Mouse (Mus musculus): ENCODE data around the gene Rapgef4.
"Not testable (repeated sequence)": the region's sequence is repeated elsewhere in the genome, so short reads cannot be mapped to it uniquely, and the experiment has no call there.

The Rapgef4 gene

DNA sequence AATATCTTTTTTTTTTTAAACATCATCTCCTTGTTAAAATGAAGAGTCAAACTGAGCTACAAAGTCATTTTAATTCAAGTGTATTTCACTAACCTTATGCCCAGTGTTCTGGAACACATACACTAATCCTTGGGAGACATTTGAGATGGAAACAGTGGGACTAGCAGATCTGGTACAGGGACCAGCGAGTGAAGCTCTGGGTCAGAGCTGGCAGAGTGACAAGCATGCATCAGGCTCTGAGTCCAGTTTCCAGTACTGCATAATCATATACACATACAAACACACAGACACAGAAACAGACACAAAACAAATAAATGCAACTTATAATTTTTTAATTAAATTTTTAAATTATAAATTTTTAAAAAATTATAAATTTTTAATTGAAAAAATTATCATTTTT lies 48.0 kb downstream of the Rapgef4 start:
- DNase-seq (ENCODE audit: low spot score), result no peak

DNA sequence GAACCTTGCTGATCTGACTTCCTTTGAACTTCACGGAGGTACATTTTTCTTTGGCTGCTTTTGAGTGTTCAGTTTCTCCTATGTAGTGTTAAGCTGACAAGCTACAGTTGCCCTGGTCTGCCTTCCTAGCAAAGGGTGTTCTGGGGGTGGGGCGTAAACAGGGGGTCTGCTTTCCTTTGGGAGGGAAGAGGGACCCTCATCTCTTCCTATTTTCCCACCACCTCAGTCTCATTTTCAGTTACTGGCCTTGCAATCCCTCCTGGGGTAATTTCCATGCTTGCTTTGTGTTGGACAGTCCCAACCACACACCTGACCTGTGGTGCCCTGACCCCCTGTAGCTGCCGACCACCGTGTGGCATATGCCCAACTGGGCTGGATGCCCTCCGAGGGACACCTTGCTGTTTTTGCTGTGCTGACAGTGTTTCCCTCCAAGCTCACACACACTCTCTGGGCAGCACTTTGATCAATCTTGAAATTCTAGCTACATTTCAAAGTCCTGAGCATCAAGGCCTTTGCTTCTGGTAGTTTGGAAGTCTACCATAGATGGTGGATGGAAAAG lies 48.6 kb downstream of the Rapgef4 start:
- DNase-seq (ENCODE audit: low spot score), result no peak

DNA sequence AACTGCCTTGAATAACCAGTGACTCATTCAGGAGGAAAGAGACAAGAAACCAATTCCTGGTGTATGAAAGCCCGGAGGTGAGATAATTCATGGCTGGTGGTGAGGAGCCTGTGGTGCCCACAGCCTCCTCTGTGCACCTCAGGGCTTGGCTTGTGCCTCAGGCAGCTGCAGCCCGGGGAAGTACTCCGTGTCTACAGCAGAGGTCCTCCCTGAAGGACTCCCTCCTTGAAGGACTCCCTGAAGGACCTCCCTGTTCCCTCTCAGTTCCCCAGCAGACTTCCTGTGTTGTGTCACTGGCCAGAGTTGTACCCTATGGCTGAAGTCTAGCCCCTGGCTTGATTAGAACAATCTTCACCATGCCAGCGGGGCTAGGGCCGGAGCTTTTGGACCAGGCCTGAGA lies 50.7 kb downstream of the Rapgef4 start:
- DNase-seq (ENCODE audit: low spot score), result no peak

DNA sequence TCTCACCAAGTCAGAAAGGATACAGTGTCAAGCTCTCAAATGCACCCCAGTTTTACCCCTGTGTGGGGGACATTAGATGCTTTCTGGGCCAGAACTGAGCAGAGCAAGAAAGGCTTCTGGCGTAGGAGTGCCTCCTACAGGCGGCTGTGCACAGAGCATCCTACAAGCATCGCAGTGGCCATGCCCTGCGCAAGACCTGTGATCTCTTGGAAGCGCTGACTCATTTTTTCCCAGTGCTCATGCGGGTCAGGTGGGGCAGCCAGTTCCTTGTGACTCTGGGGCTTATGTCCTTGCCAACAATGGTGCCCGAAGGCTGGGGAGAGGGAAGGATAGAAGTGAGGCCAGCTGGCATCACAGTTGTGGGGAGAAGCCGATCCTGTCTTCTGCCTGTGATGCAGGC lies 54.6 kb downstream of the Rapgef4 start:
- no peak for DNase-seq (ENCODE audit: low spot score)

DNA sequence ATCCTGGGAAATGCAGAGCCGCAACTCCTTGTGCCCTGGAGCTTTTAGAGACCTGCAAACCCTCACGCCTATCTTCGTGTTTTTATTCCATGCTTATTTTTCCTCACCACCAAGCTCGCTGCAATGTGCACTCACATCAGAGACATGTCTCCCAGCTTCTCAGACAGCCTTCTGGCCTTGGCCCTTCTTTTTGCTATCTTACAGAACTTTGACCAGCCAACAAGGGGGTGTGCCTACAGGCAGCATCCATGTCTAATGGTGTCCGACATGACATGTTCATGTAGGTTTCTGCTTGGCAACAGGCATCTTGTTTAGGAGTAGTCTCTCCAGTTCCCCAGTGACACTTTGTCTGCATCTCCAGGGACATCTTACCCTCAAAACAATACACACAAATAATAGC lies 56.3 kb downstream of the Rapgef4 start:
- no peak for DNase-seq (ENCODE audit: low spot score)

DNA sequence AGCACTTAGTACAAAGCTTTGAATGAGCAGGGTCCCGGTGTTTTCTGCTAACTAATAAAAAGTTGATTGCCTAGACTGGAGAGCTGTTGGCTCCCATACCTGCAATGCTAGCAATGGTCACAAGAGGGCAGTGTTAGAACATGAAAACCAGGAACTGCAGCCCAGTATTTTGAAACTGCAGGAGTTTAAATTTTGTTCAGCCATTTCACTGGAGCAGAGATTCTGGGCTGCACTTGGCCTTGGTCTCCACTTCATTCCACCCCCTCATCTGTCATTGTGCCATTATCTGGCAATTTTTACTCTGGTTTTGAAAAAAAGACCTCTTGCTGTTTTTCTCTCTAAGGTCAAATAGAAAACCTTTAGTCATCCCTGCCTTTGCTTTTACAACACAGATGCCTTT lies 57.2 kb downstream of the Rapgef4 start:
- peak; percentile 53 for DNase-seq (ENCODE audit: low spot score)

DNA sequence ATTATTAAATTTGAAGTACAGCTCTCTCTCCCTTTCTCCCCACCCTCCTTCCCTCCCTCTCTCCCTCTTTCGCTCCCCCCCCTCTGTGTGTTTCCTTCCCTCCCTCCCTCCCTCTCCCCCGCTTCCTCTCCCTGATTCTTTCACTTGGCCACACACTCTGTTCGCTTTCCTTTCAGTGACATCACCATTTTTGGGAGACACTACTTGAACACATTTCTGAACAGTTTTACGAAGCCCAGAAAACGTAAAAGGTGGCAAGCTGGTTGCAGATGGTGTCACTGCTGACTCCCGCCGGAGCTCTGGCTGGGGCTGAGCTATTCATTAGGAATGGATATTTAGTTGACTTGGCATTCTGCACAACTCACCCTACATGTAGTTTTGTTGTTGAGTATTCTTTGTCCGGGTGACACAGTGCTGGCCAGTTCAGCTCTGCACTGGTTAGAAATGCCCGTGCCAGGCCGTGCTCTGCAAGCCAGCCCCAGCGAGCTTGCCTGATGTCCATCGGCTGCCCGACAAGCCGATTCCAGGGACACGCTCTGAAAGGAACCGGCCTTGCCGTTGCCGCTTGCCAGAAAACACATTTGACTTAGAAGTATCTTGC lies 57.7 kb downstream of the Rapgef4 start:
- DNase-seq (ENCODE audit: low spot score), result no peak

DNA sequence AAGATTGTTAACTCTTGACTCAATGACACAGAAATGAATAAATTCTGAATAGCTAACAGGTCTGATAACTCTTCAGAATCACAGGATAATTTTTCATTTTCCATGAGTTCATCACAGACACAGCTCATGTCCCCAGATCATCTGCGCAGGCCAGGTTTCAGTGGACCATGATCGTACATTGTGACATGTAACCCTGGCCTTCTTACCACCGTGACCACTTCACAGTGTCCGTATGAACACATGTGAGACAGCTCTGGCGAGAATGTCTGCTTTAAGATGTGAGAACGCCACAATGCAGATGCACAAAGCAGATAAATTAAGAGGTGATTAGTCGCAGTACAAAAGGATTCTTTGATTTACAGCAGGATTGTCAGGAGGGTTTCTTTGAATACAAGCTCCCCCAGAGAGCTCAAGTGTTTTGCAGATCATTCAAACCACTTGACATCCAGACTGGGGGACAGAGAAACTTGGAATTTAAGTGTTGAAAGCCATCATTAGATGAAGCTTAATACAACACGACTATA lies 58.5 kb downstream of the Rapgef4 start:
- no peak for DNase-seq (ENCODE audit: low spot score)

DNA sequence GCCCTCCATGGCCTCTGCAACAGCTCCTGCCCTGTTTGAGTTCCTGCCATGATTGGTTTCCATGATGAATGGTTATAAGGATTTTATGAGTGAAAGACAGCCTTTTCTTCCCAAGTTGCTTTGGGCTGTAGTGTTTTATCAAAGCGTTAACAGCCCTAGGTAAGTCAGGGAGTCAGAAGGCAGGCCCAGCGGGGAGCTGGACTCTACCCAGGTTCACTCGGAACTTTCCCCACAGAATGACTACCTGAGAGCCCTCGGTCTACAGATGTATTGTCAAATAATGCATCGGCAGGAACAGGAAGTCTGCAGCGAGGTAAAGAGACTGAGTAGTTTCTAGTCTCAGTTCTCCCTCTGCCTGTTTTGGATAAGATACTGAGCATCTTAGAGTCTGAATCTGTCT lies 60.0 kb downstream of the Rapgef4 start:
- DNase-seq (ENCODE audit: low spot score), result no peak

DNA sequence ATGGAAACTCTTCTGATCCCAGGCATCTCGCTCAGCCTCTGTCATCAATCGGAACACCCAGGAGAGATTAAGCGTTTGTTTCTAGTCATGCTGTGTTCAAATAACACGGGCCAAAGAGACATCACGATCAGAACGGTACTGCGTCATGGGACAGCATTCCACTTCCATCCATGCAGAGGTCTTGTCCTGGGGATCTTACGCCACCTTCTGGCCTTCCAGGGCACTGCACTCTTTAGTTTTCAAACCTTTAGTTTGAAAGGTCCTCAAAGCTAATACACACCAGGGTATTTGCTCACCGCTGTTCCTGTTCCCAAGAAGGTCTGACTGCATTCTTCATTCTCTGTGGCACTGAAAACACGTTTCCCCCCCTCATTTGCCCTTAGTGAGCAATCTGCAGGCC lies 61.1 kb downstream of the Rapgef4 start:
- DNase-seq (ENCODE audit: low spot score), result no peak

DNA sequence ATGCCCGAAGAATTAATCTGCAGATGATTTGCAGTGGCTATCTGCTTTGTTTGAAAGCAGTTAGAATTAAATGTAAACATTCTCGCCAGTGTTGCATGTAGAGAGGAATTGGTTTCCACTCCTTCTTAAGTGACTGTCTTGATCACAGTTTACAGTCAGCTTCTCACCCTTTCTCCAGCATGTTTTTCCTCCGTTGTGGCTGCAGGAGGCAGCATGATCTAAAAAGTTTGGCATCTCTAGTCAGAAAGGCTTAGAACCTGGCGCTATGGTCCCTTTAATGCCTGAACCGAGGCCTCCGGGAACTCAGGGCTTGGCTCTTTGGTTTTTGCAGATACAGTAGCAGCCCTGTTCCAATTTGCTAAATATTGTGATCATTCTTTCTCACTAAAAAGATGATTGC lies 63.2 kb downstream of the Rapgef4 start:
- no peak for DNase-seq (ENCODE audit: low spot score)

DNA sequence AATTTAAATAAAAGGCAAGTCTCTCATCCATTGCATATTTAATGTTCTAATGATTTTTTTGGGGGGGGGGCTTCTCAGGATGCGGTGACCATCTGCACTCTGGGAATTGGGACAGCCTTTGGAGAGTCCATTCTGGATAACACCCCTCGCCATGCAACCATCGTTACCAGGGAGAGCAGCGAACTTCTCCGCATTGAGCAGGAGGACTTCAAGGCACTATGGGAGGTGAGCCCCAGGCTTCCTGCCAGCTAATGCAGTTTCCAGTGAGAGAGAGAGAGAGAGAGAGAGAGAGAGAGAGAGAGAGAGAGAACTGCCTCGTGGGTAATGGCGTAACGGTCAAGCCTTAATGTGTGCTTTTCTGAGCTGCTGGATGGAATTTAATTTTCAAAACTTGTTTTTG lies 64.0 kb downstream of the Rapgef4 start:
- no peak for DNase-seq (ENCODE audit: low spot score)

DNA sequence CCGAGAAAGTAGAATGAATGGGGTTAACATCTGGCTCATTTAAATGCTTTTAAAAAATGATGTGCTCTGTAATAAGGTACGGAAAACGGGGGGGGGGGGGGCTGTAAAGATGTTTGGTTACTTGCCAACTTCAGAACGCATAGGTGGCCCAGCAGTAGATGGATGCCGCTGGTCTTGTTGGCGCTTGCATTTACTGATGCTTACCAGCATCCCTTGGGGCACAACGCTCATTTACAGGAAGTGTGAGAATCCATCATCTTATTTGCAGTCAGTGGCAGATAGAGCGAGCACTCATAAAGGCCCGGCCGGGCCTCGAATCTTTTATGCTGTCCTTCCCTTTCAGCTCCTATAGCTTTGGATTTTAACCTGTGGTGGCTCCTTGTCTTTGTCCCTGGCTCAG lies 64.6 kb downstream of the Rapgef4 start:
- no peak for DNase-seq (ENCODE audit: low spot score)

DNA sequence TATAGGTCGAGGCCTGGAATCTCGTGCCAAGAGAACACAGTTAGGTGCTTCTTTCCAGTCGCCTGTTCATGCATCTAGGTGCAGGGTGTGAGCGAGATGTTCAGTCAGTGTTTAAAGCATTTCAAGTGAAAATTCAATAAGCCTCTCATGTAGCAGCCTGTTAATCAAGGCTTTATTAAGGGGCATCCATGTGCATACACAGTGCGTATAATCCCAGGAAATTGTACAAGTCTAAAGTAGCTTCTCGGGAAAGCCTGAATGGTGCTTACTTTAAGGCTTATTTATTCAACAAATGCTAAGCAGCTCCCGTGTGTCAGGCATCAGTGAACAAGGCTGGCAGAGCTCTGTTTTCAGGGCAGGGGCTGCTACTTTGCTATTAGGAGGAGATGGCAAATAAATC lies 69.4 kb downstream of the Rapgef4 start:
- no peak for DNase-seq (ENCODE audit: low spot score)

DNA sequence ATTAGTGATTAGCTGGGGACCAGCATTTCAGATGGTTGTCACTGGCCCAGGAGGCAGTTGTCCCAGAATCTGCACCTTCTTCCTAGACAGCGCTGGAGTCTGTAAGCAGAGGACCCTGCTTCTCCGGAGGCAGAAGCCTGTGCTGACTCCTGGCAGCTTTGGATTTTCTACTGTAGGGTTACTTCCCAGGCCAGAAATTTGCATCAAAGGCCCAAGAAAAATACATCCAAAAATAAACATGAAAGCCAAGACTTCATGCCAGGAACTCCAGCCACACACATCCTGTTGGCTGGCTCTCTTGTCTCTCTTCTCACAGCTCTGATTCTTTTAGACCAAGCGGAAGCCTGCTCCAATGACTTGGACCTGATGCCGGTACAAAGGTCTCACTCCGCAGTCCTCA lies 73.2 kb downstream of the Rapgef4 start:
- no peak for DNase-seq (ENCODE audit: low spot score)

DNA sequence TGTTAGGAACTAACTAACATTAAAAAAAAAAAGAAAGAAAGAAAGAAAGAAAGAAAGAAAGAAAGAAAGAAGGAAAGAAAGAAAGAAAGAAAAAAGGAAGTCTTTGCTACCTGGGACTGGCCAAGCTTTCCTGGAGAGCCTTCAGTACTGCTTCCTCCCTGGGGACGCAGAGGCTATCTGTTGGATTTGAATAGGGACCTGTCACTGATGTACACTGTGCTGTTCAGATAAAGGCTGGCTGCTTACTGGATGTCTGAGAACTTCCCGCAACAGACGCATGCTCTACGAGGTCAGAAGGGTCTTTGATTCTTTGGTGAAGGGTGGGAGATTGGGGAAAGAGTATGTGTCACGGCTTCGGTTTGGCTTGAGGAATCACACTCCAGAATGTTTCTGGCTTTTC lies 73.7 kb downstream of the Rapgef4 start:
- no peak for DNase-seq (ENCODE audit: low spot score)

DNA sequence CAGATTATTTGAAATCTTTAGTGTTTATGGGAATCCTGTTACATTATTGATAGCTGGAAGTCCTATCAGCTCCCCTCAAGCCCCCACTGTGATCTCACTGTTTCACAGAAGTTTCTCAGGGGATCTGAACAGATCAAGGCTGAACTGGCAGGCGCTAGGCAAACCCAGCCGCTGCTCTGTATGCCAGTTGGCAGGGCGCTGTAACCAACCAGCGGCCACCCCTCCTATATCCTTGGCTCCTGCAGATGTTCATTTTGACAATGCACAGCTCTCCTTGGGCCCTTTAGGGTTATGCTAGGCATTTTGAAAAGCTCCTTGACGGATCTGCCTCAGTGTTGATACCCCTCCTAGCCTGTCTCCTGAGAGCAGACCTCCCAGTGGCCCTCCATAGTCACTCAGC lies 74.4 kb downstream of the Rapgef4 start:
- DNase-seq (ENCODE audit: low spot score), result no peak

DNA sequence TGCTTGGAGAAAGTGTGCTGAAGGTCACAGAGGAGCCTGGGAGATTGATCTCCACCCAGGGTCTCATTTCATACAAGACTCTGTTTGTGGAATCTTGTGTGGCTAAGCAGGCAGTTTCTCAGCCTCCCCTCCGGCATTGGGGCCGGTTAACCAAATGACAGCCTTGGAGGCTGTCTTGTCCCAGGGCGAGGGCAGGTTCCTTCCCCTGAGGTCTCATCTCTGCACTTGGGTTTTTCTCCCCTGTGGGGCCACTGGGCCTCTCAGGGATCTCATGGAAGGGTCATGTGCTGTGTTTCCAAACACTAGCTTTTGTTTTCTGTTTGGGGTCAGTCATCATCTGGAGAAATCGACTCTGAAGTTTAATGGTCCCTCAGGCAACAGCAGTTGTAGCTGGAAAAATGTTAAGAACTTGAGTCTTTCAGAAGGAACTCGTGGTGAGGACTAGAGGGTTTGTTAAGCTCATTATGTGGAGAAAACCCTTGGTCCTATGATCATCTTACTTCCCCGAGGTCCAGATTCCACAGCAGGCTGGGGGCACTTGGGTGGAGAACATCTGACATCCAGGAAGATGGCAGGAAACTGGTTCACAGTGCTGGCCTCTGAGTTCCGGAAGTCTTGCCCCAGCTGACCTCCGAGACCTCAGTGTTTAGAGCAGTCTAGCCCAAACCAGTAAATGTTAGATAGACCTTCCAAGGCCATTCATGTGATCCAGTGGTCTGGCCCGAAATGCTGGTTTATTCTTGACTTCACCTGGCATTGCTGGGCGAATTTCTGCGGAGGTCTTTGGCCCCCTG lies 75.2 kb downstream of the Rapgef4 start:
- no peak for DNase-seq (ENCODE audit: low spot score)

DNA sequence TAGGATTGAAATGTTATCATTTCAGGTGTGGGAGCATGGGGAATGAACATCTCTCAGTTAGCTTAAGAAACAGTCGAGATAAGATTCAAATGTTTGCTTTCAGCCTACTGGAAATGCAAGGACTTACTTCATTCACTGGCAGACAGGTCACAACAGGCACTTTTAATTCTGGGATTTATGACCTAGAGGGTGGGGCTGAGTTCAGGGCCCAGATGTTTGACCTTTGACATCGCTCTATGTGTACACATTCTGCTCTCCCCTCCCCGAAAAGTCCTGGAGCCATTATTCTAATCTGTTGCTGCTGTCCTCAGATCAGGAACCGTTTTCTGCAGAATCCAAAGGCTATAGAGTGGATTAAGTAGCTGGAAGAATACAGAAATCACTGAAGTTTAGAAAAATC lies 81.9 kb downstream of the Rapgef4 start:
- DNase-seq (ENCODE audit: low spot score), result no peak

DNA sequence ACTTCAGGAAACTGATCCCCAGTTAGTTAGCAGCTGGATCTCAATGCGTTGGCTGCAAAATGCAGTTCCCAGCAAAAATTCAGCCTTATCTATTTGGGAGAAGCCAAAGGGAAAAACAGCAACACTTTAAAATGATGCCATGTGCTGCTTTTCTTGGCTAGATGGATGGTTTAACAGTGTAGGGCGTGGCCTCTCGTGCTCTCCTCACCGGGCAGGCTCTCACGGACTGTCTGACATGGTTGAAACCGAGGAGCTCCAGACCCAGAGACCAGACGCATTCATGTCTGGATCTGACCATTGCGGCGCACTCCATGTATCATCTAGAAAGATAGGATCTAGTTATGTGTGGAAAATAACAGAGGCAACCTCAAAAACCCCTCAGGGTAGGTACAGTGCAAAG lies 87.5 kb downstream of the Rapgef4 start:
- DNase-seq (ENCODE audit: low spot score), result no peak

DNA sequence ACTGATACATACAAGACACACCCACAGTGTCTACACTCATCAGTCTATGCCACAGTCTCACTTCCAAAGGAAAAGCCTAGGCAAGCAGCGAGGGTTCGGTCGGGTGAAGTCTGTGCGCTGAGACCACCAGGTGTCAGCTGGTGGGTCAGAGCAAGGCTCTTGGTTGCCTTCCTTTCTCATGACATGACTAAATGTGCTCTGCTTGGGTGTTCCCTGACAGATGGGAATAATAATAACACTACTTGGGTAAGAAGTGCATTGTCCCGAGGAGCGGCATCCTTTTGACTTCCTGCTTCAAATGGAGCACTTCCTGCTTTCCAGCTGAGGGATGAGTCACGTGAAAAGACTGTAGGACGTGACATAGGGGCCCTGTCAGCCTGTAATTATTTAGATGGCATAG lies 89.0 kb downstream of the Rapgef4 start:
- DNase-seq (ENCODE audit: low spot score), result no peak

DNA sequence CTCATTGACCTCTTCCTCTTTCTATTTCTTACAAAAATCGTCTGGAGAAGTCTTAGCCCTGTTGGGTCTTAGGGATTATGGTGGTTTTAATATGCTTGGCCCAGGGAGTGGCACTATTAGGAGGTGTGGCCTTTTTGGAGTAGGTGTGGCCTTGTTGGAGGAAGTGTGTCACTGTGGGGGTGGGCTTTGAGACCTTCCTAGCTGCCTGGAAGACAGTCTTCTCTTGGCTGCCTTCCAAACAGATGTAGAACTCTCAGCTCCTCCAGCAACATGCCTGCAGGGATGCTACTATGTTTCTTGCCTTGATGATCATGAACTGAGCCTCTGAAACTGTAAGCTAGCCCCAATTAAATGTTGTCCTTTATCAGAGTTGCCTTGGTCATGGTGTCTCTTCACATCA lies 92.1 kb downstream of the Rapgef4 start:
- not testable (repeated sequence) for DNase-seq (ENCODE audit: low spot score)

DNA sequence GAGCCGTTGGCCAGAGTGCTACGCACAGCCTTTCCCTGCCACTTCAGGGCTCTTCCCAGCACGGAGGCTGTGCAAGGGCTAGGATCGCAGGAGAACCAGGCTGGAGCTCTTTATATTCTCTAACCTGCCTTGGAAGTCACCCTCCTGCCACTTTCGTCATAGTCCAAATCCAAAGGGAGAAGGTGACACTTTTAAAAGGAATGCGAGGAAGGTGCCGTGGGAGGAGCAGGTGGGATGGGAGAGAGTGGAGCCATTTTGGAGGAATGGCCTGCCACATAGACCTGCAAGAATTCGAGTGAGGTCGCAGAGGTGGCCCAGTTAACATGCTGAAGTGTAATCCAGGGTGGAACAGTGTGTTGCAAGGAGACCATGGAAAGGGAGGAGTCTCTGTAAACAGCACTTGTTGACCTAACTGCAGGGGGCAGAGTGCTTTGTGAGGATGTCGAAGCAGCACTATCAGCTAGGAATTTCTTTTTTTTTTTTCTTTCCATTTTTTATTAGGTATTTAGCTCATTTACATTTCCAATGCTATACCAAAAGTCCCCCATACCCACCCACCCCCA lies 94.0 kb downstream of the Rapgef4 start:
- no peak for DNase-seq (ENCODE audit: low spot score)
